In the genomic region with DNA sequence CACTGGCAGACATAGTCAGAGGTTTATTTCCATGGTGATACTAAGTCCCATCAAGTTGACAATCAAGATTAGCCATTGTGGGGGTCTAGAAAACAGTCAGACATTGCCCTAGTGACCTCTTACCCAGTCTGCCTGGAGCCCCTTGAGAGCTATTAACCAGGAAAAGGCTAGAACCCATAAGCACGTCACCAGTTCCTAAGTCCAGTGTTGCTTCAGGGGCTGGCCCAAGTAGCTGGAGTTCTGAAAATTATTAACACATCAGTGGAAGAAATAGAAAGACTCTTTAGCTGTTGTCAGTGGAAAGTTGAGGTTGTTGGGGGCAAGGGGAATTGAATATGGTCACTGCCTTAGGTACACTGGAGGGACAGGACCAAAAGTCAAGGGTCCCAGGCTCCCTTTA, we compare ENCODE assay signal across 24 mouse cellular contexts. TPM values are rescaled to one million over a fixed set of nuclear protein-coding genes. Genes with fewer than 3 reads are reported as not detected.
DNase-seq lines count a peak whose midpoint lies in the region; ATAC-seq and TF ChIP-seq lines count a peak whose summit lies in the region.
"Had no signal": no experiment of that assay in that cellular context is flagged by ENCODE, and none has a peak within 500 bp of the region (broad histone marks: within the 10 kb centered on the region; RNA-seq: fewer than 3 reads in every experiment).

No protein-coding gene starts in this region.

- 70% methylated on average over 1 of the region's 1 CpGs for WGBS in intestine, embryonic 16.5 days
- WGBS in kidney, embryonic 16.5 days, result 40% methylated on average over 1 of the region's 1 CpGs
- 67% methylated on average over 1 of the region's 1 CpGs for WGBS in lung, postnatal 0 days
- 65% methylated on average over 1 of the region's 1 CpGs for WGBS in cerebellum, adult 2 months

- no peak overlapping the region for H3K9ac ChIP-seq in intestine, embryonic 16.5 days (ENCODE audit: low read depth, low read length)
- H3K9ac ChIP-seq in kidney, embryonic 16.5 days (replicated peaks; ENCODE audit: low read length), result no peak overlapping the region
- no peak overlapping the region for H3K9ac ChIP-seq in lung, postnatal 0 days (replicated peaks; ENCODE audit: low read depth)
- H3K9ac ChIP-seq: forebrain, postnatal 0 days; hindbrain, embryonic 15.5 days; limb, embryonic 15.5 days; midbrain, embryonic 13.5 days; neural tube, embryonic 13.5 days had no signal

- no peaks in the 10 kb centered on the region for H3K36me3 ChIP-seq in intestine, embryonic 16.5 days (ENCODE audit: control insufficient read depth, insufficient read depth, low read length)
- peaks cover 10% of the 10 kb centered on the region; the same call in 1 of the 2 replicates for H3K36me3 ChIP-seq in kidney, embryonic 16.5 days (ENCODE audit: insufficient read depth, low read length)
- no peaks in the 10 kb centered on the region for H3K36me3 ChIP-seq in lung, postnatal 0 days (ENCODE audit: insufficient read depth, low read length)
- H3K36me3 ChIP-seq: hindbrain, embryonic 10.5 days; hindbrain, embryonic 15.5 days; limb, embryonic 15.5 days; midbrain, embryonic 13.5 days; neural tube, embryonic 13.5 days had no signal

- no peak overlapping the region for H3K4me3 ChIP-seq in intestine, embryonic 16.5 days (ENCODE audit: low read length)
- no peak overlapping the region for H3K4me3 ChIP-seq in kidney, embryonic 16.5 days (ENCODE audit: low read length)
- H3K4me3 ChIP-seq in lung, postnatal 0 days (ENCODE audit: low read depth, low read length), result no peak overlapping the region
- no peak overlapping the region for H3K4me3 ChIP-seq in cerebellum, adult 2 months (replicated peaks; ENCODE audit: insufficient read depth, low read depth, low read length)
- H3K4me3 ChIP-seq: erythroblast, embryonic 14.5 days; hindbrain, embryonic 10.5 days; hindbrain, embryonic 15.5 days; layer of hippocampus, adult 2 months; limb, embryonic 15.5 days; midbrain, embryonic 13.5 days; neural tube, embryonic 13.5 days had no signal

- H3K27ac ChIP-seq in intestine, embryonic 16.5 days (ENCODE audit: low read length), result no peak overlapping the region
- peak overlapping the region; percentile 68; the same call in 1 of the 2 replicates for H3K27ac ChIP-seq in kidney, embryonic 16.5 days (ENCODE audit: low read length)
- H3K27ac ChIP-seq in lung, postnatal 0 days (ENCODE audit: low read length), result no peak overlapping the region
- H3K27ac ChIP-seq in cerebellum, adult 2 months (ENCODE audit: insufficient read depth, low read length), result no peak overlapping the region
- H3K27ac ChIP-seq: hindbrain, embryonic 10.5 days; hindbrain, embryonic 15.5 days; layer of hippocampus, adult 2 months; limb, embryonic 15.5 days; macrophage; midbrain, embryonic 13.5 days; neural tube, embryonic 13.5 days had no signal

- peak; percentile 68 for DNase-seq in kidney, adult 18-20 months
- DNase-seq in kidney, postnatal 36 days, result peak; percentile 72 to 88
- DNase-seq in lung, postnatal 0 days (ENCODE audit: low spot score), result no peak
- DNase-seq in retina, postnatal 1 day, result no peak
- DNase-seq in cerebellum, adult 2 months, result no peak
- DNase-seq: adrenal gland, adult 2 months; adrenal gland, postnatal 36 days; B cell, adult 2 months; cerebellum, adult 18-20 months; cerebellum, postnatal 14 days; forebrain, postnatal 0 days; gastrocnemius, postnatal 10 days; heart, postnatal 14 days; left cerebral cortex, postnatal 4 days had no signal

- H3K9me3 ChIP-seq in intestine, embryonic 16.5 days (ENCODE audit: control insufficient read depth, low read length), result no peaks in the 10 kb centered on the region
- 0 out of 2 replicates have a peak, but pooled peaks cover 6% of the 10 kb centered on the region for H3K9me3 ChIP-seq in kidney, embryonic 16.5 days (ENCODE audit: low read length)
- no peaks in the 10 kb centered on the region for H3K9me3 ChIP-seq in lung, postnatal 0 days (ENCODE audit: low read length)
- H3K9me3 ChIP-seq: hindbrain, embryonic 10.5 days; hindbrain, embryonic 15.5 days; limb, embryonic 15.5 days; midbrain, embryonic 13.5 days; neural tube, embryonic 13.5 days had no signal

- H3K4me2 ChIP-seq in intestine, embryonic 16.5 days (ENCODE audit: low read depth, low read length), result no peak overlapping the region
- H3K4me2 ChIP-seq in kidney, embryonic 16.5 days (replicated peaks; ENCODE audit: low read depth, low read length), result no peak overlapping the region
- H3K4me2 ChIP-seq in lung, postnatal 0 days (replicated peaks; ENCODE audit: low read depth, low read length), result no peak overlapping the region
- H3K4me2 ChIP-seq: hindbrain, embryonic 15.5 days; limb, embryonic 15.5 days; midbrain, embryonic 13.5 days; neural tube, embryonic 13.5 days had no signal

- TF ChIP-seq EP300 in lung, postnatal 0 days (IDR thresholded peaks at IDR 0.05), result no peak

- no peaks in the 10 kb centered on the region for H3K27me3 ChIP-seq in intestine, embryonic 16.5 days (replicated peaks; ENCODE audit: control insufficient read depth, insufficient read depth, low read length)
- H3K27me3 ChIP-seq in kidney, embryonic 16.5 days (ENCODE audit: insufficient read depth, low read length), result no peaks in the 10 kb centered on the region
- H3K27me3 ChIP-seq in lung, postnatal 0 days (replicated peaks; ENCODE audit: insufficient read depth, low read length), result no peaks in the 10 kb centered on the region
- H3K27me3 ChIP-seq in cerebellum, adult 2 months (ENCODE audit: control insufficient read depth, insufficient read depth, low read length), result no peaks in the 10 kb centered on the region
- H3K27me3 ChIP-seq: hindbrain, embryonic 15.5 days; limb, embryonic 15.5 days; midbrain, embryonic 13.5 days; neural tube, embryonic 13.5 days had no signal

- no peak for TF ChIP-seq POLR2A in cerebellum, adult 2 months (IDR thresholded peaks at IDR 0.05; ENCODE audit: borderline replicate concordance, insufficient read depth, low read length)

- TF ChIP-seq CTCF in lung, postnatal 0 days (IDR thresholded peaks at IDR 0.05), result no peak
- TF ChIP-seq CTCF in cerebellum, adult 2 months (IDR thresholded peaks at IDR 0.05; ENCODE audit: borderline replicate concordance, insufficient read depth, low read depth, low read length), result no peak

- no peaks in the 10 kb centered on the region for H3K4me1 ChIP-seq in intestine, embryonic 16.5 days (ENCODE audit: control insufficient read depth, insufficient read depth, low read length)
- H3K4me1 ChIP-seq in kidney, embryonic 16.5 days (ENCODE audit: insufficient read depth, low read length), result no peaks in the 10 kb centered on the region
- H3K4me1 ChIP-seq in lung, postnatal 0 days (ENCODE audit: insufficient read depth, low read depth, low read length), result no peaks in the 10 kb centered on the region
- H3K4me1 ChIP-seq in cerebellum, adult 2 months (ENCODE audit: control insufficient read depth, insufficient read depth, low read length), result no peaks in the 10 kb centered on the region
- H3K4me1 ChIP-seq: hindbrain, embryonic 10.5 days; hindbrain, embryonic 15.5 days; limb, embryonic 15.5 days; midbrain, embryonic 13.5 days; neural tube, embryonic 13.5 days had no signal

- peak; percentile 70 for ATAC-seq in intestine, embryonic 16.5 days
- ATAC-seq in kidney, embryonic 16.5 days (ENCODE audit: low FRiP score, low TSS enrichment), result peak; percentile 73
- no peak for ATAC-seq in lung, postnatal 0 days
- ATAC-seq: forebrain, postnatal 0 days; midbrain, embryonic 13.5 days had no signal

RNA-seq across cellular contexts. Expression of a gene that starts 54.2 kb away (rescaled TPM):
- polyA plus RNA-seq in intestine, embryonic 16.5 days (2015; fragmentation: Nextera tagmentation; extraction: Ambion mirVana), result 3.1 and 4.0 TPM in 2 replicates
- polyA plus RNA-seq in kidney, embryonic 16.5 days (2015; fragmentation: Nextera tagmentation; extraction: Ambion mirVana), result 32.2 and 34.8 TPM in 2 replicates
- 12.1 and 14.5 TPM in 2 replicates for polyA plus RNA-seq in lung, postnatal 0 days (2015; fragmentation: Nextera tagmentation; extraction: Ambion mirVana)
- 0.08 and 0.19 TPM in 2 replicates for polyA plus RNA-seq in cerebellum, adult 2 months (2012; rRNA removed)
- polyA plus RNA-seq: erythroblast, embryonic 14.5 days had no signal

Comparison
In these comparisons a context has a peak if more than half of its experiments do, and no peak if none do; other contexts are left out.
1. DNase-seq: peak in kidney, adult 18-20 months (single experiment) and kidney, postnatal 36 days (2 of 2); none in lung, postnatal 0 days (single experiment), retina, postnatal 1 day (single experiment) and cerebellum, adult 2 months (0 of 2).